Mouse (Mus musculus): ENCODE measurements at regions not wholly inside any gene's neighbourhood (a gene's known extent, or its start where the extent isn't known, plus 50 kb on each side); places are given as distances from the start of the nearest gene placed in this dataset.

DNA sequence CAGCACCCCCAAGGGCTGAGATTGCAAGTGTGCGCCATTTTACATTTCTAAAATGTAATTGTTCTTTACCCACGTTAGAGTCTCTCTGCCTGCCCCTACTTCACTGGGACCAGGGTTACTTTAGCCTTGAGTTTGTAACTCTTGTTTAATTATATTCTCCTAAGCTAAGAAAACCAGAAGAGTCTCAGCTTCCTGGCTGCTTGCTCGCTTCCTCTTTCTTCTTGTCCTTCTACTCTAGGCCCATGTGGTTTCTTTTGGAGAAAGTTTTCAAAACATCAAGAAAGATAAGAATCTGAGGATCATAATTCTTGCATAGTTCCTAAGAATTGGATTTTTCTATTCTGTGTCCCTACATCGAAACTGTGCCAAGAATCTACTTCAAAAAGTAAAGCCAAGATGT, 228.6 kb downstream of the Tmsb4x start:
- WGBS = 87% methylated on average over 4 of the region's 4 CpGs
- Histone ChIP-seq H3K4me3 (ENCODE audit: low read depth, low read length) (no peak overlapping the region), H3K4me1 (replicated peaks; ENCODE audit: control insufficient read depth, insufficient read depth, low read length) (no peaks in the 10 kb centered on the region), H3K9me3 (ENCODE audit: control insufficient read depth, low read length) (no peaks in the 10 kb centered on the region), H3K27ac (ENCODE audit: low read depth, low read length) (no peak overlapping the region), H3K4me2 (ENCODE audit: low read depth, low read length, severe bottlenecking) (no peak overlapping the region), H3K9ac (ENCODE audit: low read length) (no peak overlapping the region), H3K36me3 (ENCODE audit: control insufficient read depth, insufficient read depth, low read length) (no peaks in the 10 kb centered on the region), H3K27me3 (ENCODE audit: control insufficient read depth, insufficient read depth, low read length) (no peaks in the 10 kb centered on the region; the same call in 1 of the 2 replicates)
- ATAC-seq (replicated peaks; ENCODE audit: low FRiP score) (no peak), DNase-seq (ENCODE audit: low spot score) (no peak)

DNA sequence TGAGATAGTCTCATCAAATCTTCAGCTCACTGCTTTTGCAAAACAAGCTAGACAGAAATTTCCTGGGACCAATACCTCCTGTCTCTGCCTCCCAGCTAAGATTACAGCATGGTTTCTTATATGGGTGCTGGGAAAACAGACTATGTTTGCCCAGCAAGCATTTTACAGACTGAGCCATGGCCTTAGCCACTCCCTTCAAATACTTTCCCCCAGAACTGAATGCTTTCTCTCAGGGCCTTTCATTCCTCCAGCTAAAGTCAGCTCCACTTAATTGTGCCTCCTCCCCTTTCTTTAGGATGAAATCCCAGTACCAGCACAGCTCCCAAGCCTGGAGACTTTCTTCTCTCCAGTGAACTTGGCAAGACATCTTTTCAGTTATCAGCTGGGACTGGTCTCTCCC, 232.1 kb downstream of the Tmsb4x start:
- H3K27me3 ChIP-seq (ENCODE audit: control insufficient read depth, insufficient read depth, low read length) = no peaks in the 10 kb centered on the region; the same call in 1 of the 2 replicates
- ATAC-seq (replicated peaks; ENCODE audit: low FRiP score) = no peak

DNA sequence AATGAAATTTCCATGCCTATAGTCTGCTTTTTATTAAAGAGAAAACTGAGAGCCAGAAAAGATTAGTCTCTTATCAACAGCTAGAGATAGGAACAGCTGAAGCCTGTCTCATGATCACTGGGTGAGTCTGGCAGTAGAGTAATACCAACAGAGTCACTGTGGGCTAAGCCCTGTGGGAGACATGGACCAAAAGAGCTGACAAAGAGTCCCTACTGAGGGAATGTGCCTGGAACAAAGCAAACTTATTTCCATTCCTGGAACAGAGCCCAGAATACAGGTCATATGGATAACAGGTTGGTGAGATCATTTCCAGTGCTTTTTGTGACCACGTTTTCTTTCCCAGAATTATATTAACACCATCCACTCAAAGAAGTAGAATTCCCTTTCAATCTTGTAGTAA, 237.4 kb downstream of the Tmsb4x start:
- no peak overlapping the region for H3K4me2 ChIP-seq (ENCODE audit: low read depth, low read length, severe bottlenecking)
- no peak overlapping the region for H3K9ac ChIP-seq (ENCODE audit: low read length)
- 12% methylated on average over 1 of the region's 1 CpGs for WGBS
- H3K4me3 ChIP-seq (ENCODE audit: low read depth, low read length) = no peak overlapping the region
- H3K27ac ChIP-seq (ENCODE audit: low read depth, low read length) = no peak overlapping the region
- no peak for DNase-seq (ENCODE audit: low spot score)
- H3K27me3 ChIP-seq (ENCODE audit: control insufficient read depth, insufficient read depth, low read length) = peaks cover 8% of the 10 kb centered on the region; the same call in 1 of the 2 replicates
- H3K4me1 ChIP-seq (replicated peaks; ENCODE audit: control insufficient read depth, insufficient read depth, low read length) = no peaks in the 10 kb centered on the region
- ATAC-seq (replicated peaks; ENCODE audit: low FRiP score) = peak; percentile 85
- no peaks in the 10 kb centered on the region for H3K36me3 ChIP-seq (ENCODE audit: control insufficient read depth, insufficient read depth, low read length)
- H3K9me3 ChIP-seq (ENCODE audit: control insufficient read depth, low read length) = no peaks in the 10 kb centered on the region

More for the DNA sequence above, 232.1 kb downstream of the Tmsb4x start:
- Histone ChIP-seq H3K4me1 (replicated peaks; ENCODE audit: control insufficient read depth, insufficient read depth, low read length) (no peaks in the 10 kb centered on the region), H3K4me3 (ENCODE audit: low read depth, low read length) (no peak overlapping the region), H3K27ac (ENCODE audit: low read depth, low read length) (no peak overlapping the region), H3K4me2 (ENCODE audit: low read depth, low read length, severe bottlenecking) (no peak overlapping the region), H3K36me3 (ENCODE audit: control insufficient read depth, insufficient read depth, low read length) (no peaks in the 10 kb centered on the region), H3K9me3 (ENCODE audit: control insufficient read depth, low read length) (no peaks in the 10 kb centered on the region), H3K9ac (ENCODE audit: low read length) (no peak overlapping the region)
- DNase-seq (ENCODE audit: low spot score) = no peak

DNA sequence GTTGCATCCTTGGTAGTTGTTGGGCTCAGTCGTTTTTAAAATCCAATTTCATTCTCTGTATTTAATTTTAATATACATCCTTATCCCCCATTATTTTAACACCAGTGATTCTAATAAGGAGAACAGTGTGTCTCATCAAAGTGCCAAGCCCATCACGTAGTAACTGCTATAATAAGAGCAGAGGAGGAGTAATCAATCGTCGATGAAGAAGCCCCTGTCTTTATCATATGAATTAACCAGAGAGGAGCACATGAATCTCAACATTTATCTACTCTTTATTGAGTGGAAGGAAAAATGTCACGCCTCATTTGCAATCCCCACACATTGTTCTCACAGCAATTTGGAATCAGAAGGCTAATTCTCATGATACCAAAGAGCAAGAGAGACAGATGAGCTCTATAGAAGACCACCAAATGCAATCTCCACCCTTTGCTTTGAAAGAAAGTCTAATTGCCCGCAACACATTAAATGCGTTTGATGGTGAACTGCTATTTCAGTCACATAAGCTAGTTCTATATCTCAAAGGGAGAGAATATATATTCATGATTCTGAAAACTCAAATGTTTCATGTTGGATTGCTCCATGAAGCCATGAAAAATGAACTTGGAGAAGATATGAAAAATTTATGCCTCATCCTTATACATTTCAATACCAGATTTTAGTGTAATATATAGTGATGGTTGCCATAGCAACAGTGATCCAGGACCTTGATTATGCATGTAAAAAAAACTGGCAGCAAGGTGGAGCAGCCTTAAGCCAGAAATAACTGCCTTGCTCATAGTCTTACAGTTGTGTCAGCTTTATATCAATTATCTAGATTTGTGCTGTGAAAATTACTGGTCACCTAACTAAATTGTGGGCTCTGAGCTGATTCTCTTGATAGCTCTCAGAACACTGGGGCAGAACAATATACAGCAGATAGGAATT, 244.2 kb downstream of the Tmsb4x start:
- H3K27me3 ChIP-seq (ENCODE audit: control insufficient read depth, insufficient read depth, low read length) = peaks cover 10% of the 10 kb centered on the region
- WGBS = 73% methylated on average over 7 of the region's 7 CpGs

DNA sequence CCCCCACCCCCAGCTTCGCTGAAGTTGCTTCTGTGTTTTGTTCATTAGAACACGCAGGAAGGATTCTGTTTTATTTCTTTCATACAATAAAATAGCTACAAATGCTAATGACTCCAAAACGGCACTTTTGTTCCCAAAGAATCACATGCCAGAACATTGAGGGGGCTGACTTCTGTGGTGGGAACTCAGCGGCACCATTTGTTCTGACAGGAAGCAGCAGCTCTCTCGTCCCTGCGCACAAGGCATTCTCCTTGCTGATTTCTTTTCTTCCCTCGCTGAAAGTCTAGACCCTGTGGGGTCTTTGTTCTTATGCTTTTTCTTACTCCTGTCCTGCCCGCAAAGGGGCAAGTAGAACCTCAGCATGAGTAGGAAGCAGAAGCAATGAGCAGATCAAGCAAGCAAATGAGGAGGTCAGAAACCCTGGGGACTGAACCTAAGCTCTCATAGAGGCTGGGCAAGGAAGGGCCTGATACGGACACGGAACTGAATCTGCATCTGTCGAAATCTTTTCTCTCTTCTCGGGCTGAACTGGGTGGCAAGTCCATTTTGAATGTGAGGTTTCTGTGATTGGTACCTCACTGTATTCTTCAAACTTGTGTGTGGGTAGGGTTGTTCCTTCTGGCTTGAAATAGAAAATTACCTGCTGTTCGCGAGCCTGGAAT, 256.5 kb downstream of the Tmsb4x start:
- WGBS = 51% methylated on average over 14 of the region's 14 CpGs
- Histone ChIP-seq H3K4me3 (ENCODE audit: low read depth, low read length) (no peak overlapping the region), H3K9me3 (ENCODE audit: control insufficient read depth, low read length) (no peaks in the 10 kb centered on the region), H3K4me2 (ENCODE audit: low read depth, low read length, severe bottlenecking) (0 out of 2 replicates have a peak overlapping the region, but pooled peaks have one; percentile 8), H3K27ac (ENCODE audit: low read depth, low read length) (no peak overlapping the region), H3K27me3 (ENCODE audit: control insufficient read depth, insufficient read depth, low read length) (peaks cover 7% of the 10 kb centered on the region), H3K9ac (ENCODE audit: low read length) (no peak overlapping the region), H3K4me1 (replicated peaks; ENCODE audit: control insufficient read depth, insufficient read depth, low read length) (no peaks in the 10 kb centered on the region), H3K36me3 (ENCODE audit: control insufficient read depth, insufficient read depth, low read length) (no peaks in the 10 kb centered on the region)
- DNase-seq (ENCODE audit: low spot score) = no peak
- ATAC-seq (replicated peaks; ENCODE audit: low FRiP score) = no peak

More for the DNA sequence above, 244.2 kb downstream of the Tmsb4x start:
- ATAC-seq (replicated peaks; ENCODE audit: low FRiP score) (no peak), DNase-seq (ENCODE audit: low spot score) (no peak)
- Histone ChIP-seq H3K4me2 (ENCODE audit: low read depth, low read length, severe bottlenecking) (no peak overlapping the region), H3K4me1 (replicated peaks; ENCODE audit: control insufficient read depth, insufficient read depth, low read length) (no peaks in the 10 kb centered on the region), H3K9ac (ENCODE audit: low read length) (no peak overlapping the region), H3K27ac (ENCODE audit: low read depth, low read length) (no peak overlapping the region), H3K9me3 (ENCODE audit: control insufficient read depth, low read length) (no peaks in the 10 kb centered on the region), H3K4me3 (ENCODE audit: low read depth, low read length) (no peak overlapping the region), H3K36me3 (ENCODE audit: control insufficient read depth, insufficient read depth, low read length) (no peaks in the 10 kb centered on the region)

DNA sequence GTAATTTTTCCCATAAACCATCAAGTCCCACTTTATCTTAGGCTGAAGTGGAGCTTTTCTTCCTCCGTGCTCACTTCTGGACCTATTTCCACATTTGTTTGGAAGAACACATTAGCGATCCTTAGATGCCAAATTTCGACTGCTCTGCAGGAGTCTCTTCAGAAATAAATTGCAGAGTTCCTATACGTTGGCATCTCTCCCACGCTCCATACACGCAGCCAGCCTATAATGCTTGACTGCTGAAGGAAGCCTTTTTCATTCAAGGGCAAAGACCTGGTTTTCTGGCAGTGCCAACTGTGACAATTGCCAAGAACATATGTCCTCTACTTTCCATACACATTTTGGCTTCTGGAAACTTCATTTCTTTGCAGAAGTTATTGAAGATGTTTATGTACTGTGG, 258.1 kb downstream of the Tmsb4x start:
- DNase-seq (ENCODE audit: low spot score) (no peak), ATAC-seq (replicated peaks; ENCODE audit: low FRiP score) (no peak)
- Histone ChIP-seq H3K4me1 (replicated peaks; ENCODE audit: control insufficient read depth, insufficient read depth, low read length) (no peaks in the 10 kb centered on the region), H3K36me3 (ENCODE audit: control insufficient read depth, insufficient read depth, low read length) (no peaks in the 10 kb centered on the region), H3K4me2 (ENCODE audit: low read depth, low read length, severe bottlenecking) (no peak overlapping the region), H3K4me3 (ENCODE audit: low read depth, low read length) (no peak overlapping the region), H3K9ac (ENCODE audit: low read length) (no peak overlapping the region), H3K9me3 (ENCODE audit: control insufficient read depth, low read length) (no peaks in the 10 kb centered on the region), H3K27ac (ENCODE audit: low read depth, low read length) (no peak overlapping the region), H3K27me3 (ENCODE audit: control insufficient read depth, insufficient read depth, low read length) (peaks cover 7% of the 10 kb centered on the region)
- WGBS = 91% methylated on average over 6 of the region's 6 CpGs

DNA sequence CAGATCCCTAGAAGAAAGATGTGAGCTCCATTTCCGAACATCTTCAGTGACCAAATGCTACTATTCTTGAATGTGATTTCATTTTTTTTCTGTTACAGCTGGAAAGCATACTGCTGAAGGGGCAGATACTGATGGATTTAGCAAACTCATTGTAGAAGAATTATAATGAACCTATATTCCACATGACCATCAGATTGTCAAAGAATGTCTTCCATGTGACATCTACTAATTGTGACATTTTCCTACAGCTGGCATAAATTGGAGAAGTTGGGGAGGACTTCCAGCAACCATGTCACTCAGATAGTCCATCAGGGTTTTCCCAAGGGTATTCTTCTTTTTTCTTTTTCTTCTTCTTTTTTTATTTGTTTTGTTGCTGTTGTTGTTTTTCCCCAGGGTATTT, 263.2 kb downstream of the Tmsb4x start:
- Histone ChIP-seq H3K27ac (ENCODE audit: low read depth, low read length) (no peak overlapping the region), H3K4me3 (ENCODE audit: low read depth, low read length) (no peak overlapping the region), H3K27me3 (ENCODE audit: control insufficient read depth, insufficient read depth, low read length) (peaks cover 7% of the 10 kb centered on the region), H3K36me3 (ENCODE audit: control insufficient read depth, insufficient read depth, low read length) (no peaks in the 10 kb centered on the region), H3K9me3 (ENCODE audit: control insufficient read depth, low read length) (no peaks in the 10 kb centered on the region), H3K4me2 (ENCODE audit: low read depth, low read length, severe bottlenecking) (no peak overlapping the region), H3K9ac (ENCODE audit: low read length) (no peak overlapping the region), H3K4me1 (replicated peaks; ENCODE audit: control insufficient read depth, insufficient read depth, low read length) (no peaks in the 10 kb centered on the region)
- 83% methylated on average over 1 of the region's 1 CpGs for WGBS
- no peak for ATAC-seq (replicated peaks; ENCODE audit: low FRiP score)
- DNase-seq (ENCODE audit: low spot score) = no peak

DNA sequence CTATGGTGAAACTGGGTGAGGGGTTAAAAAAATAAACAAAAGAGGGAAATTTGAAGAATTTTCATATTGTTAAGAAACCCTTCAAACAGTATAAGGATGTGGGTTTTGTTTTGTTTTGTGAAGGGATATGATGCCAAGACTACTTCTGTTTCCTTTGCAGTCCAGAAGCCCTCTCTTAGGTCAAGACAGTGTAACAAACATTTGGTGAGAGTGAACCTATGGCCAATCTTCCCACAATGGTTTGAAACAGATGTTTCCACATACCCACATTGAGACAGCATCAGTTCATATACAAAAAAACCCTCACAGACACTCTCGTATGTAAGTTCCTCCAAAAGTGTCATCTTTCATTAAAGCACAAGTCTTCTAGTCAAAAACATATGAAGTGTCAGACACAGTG, 263.6 kb downstream of the Tmsb4x start:
- WGBS = 77% methylated on average over 1 of the region's 1 CpGs
- no peak for ATAC-seq (replicated peaks; ENCODE audit: low FRiP score)
- Histone ChIP-seq H3K27me3 (ENCODE audit: control insufficient read depth, insufficient read depth, low read length) (peaks cover 7% of the 10 kb centered on the region), H3K9me3 (ENCODE audit: control insufficient read depth, low read length) (no peaks in the 10 kb centered on the region), H3K4me1 (replicated peaks; ENCODE audit: control insufficient read depth, insufficient read depth, low read length) (no peaks in the 10 kb centered on the region), H3K36me3 (ENCODE audit: control insufficient read depth, insufficient read depth, low read length) (no peaks in the 10 kb centered on the region), H3K4me2 (ENCODE audit: low read depth, low read length, severe bottlenecking) (no peak overlapping the region), H3K27ac (ENCODE audit: low read depth, low read length) (no peak overlapping the region), H3K9ac (ENCODE audit: low read length) (no peak overlapping the region), H3K4me3 (ENCODE audit: low read depth, low read length) (no peak overlapping the region)
- no peak for DNase-seq (ENCODE audit: low spot score)

Measured in forebrain, embryonic 11.5 days (tissue).